Mouse (Mus musculus) megakaryocyte, adult 5-6 weeks (primary cell): ENCODE measurements at regions not wholly inside any gene's neighbourhood (a gene's known extent, or its start where the extent isn't known, plus 50 kb on each side); places are given as distances from the start of the nearest gene placed in this dataset.

Experiments used
- ATAC-seq: 2 replicates; pipeline ENCODE4 v1.8.0; 2016; ENCODE audit warnings: mild to moderate bottlenecking, inconsistent platforms; ENCODE audit not compliant: poor library complexity, severe bottlenecking

DNA sequence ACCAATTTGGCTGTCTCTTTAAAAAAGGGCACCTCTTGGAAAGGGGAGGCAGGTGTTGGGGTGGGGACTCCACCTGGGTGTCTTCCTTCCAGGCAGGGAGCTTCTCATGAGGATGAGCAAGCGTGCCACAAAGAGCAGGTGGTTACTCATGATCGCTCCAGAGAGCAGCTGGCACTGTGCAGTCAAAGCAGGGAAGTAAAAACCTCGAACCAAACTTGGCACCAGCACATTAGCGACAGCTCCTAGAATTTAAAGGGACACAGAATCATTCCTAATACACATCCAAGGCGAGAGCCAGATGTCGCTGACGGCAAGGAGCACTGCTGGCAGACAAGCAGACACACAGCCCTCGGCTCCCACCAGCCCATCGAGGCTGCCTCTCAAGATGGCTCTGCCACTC is 70.4 kb downstream of the Irx5 start:
- ATAC-seq = no peak

DNA sequence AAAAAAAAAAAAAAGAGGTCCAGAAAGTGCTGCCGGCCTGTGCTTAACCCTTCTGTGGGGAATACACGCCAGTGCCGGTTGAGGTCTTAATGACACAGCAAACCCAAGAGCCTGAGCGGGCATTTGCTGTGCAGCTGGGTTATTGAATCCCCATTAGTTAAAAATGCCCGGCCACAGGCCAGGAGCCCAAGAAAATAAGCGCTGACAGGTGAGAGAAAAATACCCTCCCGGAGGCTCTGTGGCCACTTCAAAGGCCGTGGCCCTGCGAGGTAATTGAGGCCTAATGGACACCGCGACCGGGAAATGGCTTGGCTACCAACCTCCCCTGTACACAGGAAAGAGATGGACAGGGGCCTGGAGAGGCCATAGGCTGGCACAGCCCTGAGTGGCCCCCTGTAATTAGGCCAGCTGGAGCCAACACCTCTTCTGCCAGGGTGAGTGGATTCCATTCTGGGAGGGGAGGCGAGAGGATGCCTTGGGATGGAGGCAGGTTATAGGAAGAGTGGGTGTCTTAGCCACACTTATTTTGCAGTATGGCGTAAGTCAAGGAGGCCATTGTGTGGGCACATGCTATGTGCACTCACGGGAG is 79.7 kb downstream of the Irx5 start:
- no peak for ATAC-seq

DNA sequence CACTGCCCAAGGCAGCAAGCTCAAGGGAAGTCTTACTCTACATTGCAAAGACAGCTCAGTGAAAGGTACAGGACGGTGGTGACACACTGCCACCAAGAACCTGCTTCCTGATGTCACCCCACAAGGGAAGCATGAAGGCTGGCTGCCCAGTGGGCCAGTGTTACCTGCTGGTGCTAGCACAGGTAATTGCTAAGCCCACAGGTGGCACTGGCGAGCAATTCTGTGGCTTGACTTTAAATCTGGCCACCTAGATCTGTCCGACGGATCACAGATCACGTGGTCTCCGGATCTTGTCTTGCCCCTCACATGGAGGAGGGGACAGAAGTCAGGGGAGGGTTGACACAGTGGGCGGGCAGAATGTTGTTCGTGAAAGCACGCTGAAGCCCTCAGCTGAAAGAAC is 80.9 kb downstream of the Irx5 start:
- no peak for ATAC-seq

DNA sequence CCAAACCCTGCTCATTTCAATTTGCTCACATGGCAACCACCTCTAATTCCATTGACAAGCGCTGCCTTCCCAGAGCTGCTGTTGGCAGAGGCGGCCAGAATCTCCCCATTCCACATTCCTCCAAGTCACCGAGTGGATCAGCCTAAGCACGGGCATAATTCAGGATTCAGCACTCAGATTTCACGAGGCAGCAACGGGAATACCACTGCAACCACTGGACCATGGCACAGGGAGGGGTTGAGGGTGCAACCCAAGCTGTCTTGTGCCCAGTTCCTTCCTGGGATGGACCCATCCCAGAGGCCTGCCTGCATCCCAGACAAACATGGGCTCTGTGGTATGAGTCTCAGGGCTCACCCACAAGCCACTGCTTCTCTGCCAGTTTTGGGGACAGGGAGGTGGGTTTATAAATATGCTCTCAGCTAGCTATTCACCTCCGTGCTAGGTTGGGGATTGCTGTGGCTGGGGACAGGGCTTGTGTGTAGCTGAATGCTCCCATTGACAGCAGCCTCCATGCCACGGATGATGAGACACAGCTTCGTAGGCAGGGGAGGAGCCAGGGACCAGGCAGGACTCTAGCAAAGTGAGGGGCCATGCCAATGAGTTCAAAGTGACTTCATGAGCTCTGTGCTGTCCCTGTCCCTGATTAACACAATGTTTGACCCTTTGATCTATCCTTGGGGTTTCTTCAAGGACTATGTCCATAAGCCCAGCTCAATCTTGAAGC is 82.5 kb downstream of the Irx5 start:
- no peak for ATAC-seq

DNA sequence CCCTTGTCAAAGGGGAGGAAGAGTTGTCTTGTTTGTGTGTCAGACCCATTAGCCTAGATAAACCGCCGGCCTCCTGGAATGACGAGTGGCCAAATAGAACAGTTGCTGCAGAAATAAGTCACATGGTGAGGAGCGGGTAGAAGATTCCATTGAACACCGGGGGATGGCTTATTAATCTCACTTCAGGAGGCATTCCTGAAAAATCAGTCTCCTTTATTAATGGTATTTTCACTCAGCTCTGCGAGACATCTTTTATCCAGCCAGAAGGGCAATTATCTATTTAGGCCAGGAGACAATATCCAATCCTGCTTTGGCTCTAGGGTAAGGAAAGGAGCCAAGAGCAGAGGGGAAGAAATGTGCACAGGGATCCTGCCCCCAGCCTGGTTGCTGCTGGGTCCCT is 84.7 kb downstream of the Irx5 start:
- ATAC-seq = no peak

DNA sequence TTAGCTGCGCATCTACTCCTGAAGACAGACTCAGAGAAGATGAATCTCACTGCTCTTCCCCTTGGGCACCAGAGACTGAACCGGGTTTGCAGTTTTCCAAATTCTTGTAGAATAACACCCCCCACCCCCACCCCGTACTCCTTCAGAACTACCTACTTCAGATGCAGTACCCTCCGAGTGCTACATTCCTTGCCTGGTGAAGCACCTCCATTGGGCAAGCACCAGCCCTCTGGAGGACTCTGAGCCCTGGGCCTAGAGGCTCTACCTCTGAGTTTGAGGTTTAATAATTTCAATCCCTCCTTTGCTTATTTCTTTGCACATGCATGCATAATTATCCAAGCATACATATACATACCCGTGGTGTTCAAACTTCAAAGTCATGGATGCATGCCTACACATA is 101.9 kb downstream of the Irx5 start:
- ATAC-seq = no peak

DNA sequence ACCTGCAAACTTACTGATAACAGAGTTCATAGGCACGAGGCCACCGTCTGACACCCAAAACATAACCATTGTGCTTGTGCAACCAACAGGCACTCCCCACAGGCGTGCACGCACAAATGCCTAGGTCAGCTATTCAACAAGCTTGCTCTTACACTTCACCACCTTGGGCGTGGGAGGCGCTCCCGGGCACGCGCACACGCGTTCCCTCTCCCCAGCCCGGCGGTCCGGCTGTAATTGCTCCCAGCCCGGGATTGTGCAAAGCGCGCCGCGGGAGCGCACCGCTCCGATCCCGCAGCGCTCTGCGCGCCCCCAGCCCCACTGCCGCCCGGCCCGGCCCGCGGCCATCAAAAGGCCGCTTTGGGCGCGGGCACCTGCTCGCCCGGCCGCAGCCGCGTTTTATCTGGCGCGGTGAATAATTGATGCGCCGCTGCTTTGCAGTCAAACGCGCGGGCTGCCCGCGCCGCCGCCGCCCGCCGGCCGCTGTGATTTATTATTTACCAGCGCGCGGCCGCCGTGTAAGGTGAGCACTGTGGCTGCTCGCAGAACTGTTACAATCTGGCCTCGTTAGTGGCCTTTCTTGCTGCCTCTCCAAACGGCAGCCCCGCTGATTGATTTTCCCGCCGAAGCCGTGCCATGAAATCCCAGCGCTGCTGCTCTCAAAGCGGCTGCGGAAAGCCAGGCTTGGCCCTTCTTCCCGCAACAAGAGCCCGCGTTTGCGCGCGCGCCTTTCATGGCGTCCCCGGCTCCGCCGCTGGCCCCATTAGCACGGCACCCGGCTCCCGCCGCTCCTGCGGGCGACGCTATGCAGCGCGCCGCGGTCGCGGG is 102.9 kb downstream of the Irx5 start:
- no peak for ATAC-seq

DNA sequence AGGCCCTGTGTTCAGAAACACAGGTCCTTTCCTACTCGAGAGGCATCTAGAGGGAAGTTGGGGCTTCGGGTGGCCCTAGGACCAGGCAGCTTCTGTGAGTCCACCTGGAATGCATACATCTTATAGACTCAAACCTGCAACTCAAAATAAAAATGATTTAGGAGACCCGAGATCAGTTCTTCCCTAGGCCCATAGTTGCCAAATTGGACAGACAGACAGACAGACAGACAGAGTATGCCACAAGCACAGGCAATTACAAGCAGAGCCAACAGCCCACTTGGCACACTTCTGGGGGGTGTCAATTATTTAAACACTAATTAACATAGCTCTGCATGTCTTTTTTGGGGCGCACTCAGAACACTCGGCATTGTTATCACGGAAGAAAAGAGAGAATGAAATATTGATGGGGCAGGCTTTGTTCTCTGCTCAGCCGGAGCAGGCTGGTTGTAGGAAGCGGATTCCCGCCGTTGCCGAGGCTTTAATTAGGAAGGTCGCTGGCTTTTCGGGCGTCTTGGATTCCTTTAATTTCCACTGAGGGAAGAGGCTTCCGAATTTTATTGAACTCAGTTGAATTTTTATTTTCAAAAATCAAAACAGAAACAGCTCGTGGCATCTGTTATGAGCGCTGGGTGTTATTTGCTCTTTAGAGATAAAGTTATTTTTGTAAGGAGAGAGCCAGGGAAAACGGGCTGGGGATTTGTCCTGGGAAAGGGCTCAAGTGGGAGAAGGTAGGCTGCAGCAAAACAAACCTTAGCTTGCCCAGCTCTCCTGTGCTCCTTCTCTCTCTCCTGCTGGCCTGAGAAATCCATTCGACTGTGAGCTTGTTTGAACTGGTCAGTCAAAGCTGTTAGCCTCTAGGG is 111.9 kb downstream of the Irx5 start:
- ATAC-seq = no peak

DNA sequence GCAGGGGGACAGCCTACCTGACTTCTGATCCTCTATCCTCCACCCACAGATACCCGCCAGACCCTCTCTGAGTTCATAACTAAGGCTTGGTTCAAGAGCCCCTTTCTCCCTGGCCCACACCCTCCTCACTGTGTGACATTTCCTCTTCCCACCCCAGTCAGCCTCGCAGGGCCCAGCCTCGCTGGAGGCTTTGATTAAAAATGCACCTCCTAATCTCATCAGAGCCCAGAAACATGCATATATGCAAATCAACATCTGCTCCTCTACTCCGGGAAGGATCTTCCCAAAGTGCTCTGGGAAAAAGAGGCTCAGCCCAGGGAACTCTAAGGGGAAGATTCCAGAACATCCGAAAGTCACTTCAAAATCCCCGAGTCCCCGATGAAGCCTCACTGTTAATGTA is 114.8 kb downstream of the Irx5 start:
- ATAC-seq = no peak

DNA sequence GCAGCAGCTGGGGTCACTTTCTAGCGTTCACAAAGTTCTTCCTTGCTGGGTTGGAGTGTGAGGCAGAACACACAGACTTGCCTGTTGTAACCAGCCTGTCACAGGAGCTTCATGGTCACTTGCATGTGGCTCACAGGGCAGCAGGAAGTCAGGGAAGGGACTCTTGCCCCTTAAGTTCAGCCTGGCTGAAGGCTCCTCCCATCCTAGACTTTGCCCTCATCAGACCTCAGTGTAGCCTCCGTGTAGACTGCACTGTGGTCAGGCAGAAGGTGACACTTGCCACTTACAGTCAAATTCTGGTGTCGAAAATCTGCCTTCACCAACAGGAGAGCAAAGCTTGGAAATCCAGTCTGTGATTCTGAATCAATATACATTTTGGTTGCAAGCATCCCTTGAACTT is 115.4 kb downstream of the Irx5 start:
- no peak for ATAC-seq

DNA sequence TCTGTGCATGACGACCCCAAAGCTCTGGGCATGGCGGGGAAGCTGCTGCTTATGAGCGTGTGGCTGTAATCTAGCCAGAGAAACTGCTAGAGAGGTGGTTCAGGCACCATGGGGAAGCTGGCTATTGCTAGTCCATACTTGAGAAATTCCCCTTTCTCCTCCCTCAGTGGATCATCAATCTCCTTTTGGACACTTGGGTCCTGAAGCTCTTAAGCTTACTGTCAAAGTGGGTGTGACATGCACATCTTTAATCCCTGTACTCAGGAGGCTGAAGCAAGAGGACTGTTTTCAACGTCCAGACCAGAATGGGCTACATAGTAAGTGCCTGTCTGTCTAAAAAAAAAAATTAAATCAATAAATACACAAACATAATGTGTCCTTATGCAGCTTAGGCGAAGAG is 125.0 kb downstream of the Irx5 start:
- no peak for ATAC-seq

DNA sequence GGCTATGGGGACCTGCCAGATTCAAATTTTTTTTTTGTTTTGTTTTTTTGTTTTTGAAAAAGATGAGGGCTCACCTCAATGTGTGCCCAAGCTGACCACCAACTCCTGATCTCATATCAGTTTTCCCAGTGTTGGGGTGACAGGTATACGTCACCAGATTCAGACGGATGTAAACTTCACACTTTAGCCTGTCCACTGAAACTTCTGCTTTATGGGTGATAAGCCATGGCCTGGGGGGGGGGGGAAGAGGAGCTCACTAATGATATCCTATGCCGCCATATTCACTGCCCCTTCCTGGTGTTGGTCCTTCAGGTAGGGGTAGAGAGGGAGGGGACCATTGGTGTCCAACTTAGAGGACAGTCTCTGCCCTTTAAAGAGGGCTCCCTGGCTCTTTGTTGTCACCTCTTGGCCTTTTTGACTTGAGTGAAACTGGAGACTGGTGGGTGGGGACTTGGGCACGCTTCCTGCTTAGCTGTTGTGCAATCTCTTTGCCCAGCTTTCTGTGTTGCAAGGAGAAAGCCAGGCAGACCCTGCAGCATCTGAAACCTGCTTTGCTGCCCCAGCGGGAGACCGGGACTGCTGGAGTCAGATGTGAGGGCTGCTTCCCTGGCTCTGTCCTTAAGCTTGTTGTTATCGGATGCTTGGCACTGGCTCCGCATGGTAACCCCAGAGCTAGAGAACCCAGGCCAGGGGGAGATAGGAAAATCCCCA is 125.8 kb downstream of the Irx5 start:
- ATAC-seq = peak; percentile 97

DNA sequence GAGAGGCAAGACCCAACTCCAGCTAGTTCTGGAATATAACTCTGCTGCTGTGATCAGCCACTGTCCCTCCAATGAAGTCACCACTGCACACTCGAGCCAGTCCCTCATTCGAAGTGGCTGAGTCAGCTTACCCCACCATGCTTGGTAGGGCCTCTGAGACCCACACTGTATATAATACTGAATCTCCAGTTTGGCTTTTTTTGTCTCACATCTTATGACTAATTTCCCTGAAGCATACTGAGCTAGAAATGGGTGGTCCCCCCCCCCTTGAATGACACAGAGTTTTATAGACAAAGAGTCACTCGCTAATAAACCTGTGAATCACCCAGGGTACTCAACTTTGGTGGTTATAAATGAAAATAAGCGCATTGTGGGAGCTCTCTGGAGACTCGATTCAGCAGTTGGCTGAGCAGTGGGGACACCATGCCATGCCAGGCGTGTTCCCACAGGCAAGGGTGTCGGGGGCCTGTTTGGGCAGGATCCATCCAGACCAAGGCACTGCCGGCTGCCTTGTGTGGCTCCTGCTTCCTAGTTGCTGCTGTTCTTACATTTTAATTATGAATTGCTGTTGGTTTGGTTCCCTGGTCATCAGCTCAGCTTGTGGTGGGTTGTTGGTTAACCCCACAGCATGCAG is 131.2 kb downstream of the Irx5 start:
- ATAC-seq = no peak

DNA sequence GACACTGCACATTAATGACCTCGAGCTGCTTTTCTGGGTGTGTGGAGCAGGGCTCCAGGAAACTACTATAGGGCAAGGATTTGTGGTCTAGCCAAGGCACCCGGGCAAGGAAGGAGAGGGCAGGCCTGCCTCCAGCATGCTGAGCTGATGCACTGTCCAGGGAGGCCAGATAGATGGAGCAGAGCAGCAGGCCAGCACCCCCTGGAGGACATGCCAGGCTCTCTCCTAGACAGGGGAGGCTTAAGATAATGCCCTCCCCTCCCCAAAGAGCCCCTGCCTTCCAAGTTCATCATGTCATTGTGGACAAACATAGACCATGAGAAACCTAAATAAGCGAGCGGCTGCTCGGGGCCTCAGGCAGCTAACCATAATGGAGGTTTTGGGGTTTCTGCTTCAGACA is 134.1 kb downstream of the Irx5 start:
- ATAC-seq = no peak

DNA sequence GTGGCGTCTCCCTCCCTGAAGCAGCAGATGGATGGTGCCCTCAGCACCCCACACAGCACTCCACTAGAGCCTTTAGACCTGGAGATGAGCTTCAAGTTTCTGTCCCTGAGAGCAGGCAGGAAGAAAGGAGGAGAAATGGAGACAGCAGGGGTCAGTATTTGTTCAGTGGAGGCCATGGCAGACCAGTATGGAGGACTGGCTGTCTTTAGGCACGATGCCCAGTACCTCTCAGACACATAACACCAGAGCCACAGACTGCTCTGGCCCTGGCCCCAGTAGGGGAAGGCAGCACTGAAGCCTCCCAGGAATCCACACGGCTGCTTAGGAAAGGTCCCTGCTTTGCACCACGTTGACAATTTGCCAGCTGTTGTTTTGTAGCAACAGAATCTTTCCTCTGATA is 136.0 kb downstream of the Irx5 start:
- no peak for ATAC-seq

DNA sequence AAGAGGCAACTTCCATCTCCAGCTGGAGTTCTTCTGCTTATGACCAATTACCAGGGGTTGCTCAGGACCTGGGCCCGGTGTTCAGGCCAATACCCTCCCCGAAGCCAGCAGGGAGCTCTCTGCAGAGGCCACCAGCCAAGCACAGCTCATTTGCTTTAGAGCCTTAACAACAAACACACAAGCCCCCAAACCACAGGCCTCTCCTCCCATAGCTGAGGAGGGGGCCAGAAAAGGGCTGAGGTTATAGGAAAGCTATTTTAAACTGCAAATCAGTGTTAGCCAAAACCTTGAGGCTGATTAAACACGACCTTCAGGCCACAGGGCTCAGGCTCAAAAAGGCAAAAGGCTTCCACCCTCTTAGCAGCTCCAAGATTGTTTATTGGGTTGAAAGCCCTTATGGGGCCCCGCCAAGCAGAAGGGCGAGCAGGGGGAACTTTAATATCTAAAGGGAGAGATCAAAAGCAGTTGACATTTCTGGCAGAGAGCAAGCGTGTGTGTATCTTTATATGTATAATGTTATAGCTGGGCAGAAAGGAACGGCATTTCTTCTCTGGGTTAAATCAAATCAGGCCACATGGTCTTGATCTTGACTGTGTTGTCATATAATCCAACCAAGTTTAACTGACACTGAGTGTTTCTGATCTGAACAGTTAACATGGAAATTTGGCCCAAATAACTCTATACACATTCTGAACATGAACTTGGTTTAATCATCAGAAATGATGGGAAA is 148.3 kb downstream of the Irx5 start:
- no peak for ATAC-seq

DNA sequence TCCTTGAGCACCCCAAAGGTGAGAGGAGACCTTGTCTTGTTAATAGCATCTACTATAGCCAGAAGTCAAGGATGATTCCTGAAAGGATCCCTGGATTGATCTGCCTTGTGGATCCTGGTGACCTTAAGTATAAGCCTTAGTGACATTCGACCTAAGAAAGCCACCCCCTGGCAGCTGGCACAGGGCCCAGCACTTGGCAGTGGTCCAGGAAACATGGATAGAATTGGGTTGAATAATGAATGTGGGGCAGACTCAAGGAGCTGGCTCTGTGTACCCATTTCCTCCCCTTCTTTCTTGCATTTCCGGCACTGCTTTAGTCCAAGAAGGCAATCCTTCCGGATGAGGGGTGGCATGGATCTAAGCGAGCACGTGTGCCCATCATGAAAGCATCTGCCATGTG is 149.0 kb downstream of the Irx5 start:
- ATAC-seq = no peak

DNA sequence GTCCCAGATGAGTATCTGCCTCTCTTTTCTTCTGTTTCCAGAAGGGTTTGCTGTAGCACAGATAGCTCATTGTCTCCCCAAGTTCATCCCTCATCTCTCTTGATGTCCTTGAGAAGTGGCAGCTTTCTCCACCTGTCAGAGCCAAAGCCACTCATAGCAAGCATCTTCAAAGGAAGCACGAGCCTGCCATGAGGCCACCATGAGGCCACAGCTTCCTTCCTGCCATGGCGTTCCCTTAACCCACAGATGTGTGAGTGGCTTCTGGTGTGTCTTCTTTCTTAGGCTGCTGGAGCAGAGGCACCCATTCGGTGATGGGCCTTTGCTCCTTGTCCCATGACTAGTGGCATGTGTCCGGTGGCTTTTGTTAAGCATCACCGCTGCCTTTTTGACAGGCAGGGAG is 149.5 kb downstream of the Irx5 start:
- ATAC-seq = no peak

DNA sequence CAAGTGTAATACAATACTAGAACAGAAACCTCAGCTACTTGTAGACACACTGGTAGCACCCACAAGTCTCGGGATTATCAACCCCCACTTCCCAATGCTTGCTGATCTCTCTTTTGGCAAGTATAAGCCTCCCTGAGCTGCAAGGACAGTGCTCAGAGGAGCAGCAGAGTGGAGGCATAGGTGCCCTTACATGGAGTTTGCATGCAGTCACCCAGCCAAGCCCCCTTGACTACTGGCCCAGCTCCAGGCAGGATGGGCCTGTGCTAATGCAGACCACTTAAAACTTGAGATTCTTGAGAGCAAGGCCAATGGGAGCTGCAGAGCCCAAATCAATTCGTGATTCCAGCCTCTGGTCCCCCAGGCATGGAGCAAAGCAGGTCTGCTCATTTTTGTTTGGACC is 158.0 kb downstream of the Irx5 start:
- no peak for ATAC-seq
